Mouse (Mus musculus): ENCODE measurements around the gene Morc4.

DNA sequence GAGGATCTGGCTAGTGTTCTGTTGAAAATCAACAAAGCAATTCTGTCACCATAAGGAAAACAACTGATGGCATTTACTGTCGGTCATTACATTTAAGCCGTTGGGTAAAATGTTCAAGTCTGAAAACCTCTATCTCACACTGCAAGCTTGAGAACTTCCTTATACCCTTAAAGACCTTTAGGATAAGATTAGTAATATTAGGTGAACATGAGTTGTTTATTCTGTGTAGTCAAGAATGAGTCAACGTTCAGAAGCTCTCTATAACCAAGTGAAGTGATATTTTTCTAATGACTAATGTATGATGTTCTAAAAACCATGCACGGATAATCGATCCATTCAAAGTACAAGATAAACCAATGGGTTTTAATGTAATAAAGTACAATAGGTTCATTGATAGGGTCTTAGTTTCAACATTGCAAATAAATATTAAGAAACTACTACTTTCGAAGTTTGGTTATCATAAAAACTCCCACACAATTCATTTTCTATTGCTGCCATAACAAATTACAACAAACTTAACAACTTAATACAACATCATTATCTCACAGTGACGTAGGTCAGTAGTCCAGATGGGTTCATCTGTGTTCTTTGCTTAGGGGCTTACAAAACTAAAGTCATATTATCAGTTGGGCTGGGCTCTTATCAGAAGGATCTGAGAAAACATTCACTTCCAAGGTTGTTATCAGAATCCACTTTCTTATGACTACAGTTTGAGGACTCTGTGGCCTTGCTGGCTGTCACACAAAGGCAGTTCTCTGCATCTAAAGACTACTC, 77.2 kb downstream of the Morc4 start:
- TF ChIP-seq CTCF (IDR thresholded peaks at IDR 0.05; ENCODE audit: low read depth, low read length) (no peak), TAL1 (conservative IDR thresholded peaks at IDR 0.05; ENCODE audit: low read depth, low read length) (no peak), GATA1 (IDR thresholded peaks at IDR 0.05; ENCODE audit: borderline replicate concordance, low read length) (no peak), POLR2AphosphoS5 (IDR thresholded peaks at IDR 0.05; ENCODE audit: insufficient replicate concordance, low read depth, low read length) (no peak)
